ENCODE assay signal across 8 mouse cellular contexts in genomic region chr1:171065243-171065587, GRCm38 (mm10). TPM values are rescaled to one million over a fixed set of nuclear protein-coding genes. Genes with fewer than 3 reads are reported as not detected.
DNase-seq lines count a peak whose midpoint lies in the region; ATAC-seq and TF ChIP-seq lines count a peak whose summit lies in the region.
"Not testable (repeated sequence)": the region's sequence is repeated elsewhere in the genome, so short reads cannot be mapped to it uniquely, and the experiment has no call there.

No protein-coding gene starts in this region.

- TF ChIP-seq EP300 in liver, postnatal 0 days (IDR thresholded peaks at IDR 0.05; ENCODE audit: low read depth): not testable (repeated sequence)

- WGBS in embryonic facial prominence, embryonic 10.5 days: under 1% methylated on average over 27 of the region's 35 CpGs
- under 1% methylated on average over 25 of the region's 35 CpGs for WGBS in hindbrain, embryonic 12.5 days
- under 1% methylated on average over 15 of the region's 35 CpGs for WGBS in liver, postnatal 0 days (ENCODE audit: insufficient replicate concordance)

- ATAC-seq in CD4-positive, CD25-positive, alpha-beta regulatory T cell, adult 4 months: peak; percentile 22
- peak; percentile 33 for ATAC-seq in hindbrain, embryonic 12.5 days (ENCODE audit: low FRiP score)
- peak; percentile 40 for ATAC-seq in liver, postnatal 0 days

- peak overlapping the region; percentile 46 for H3K4me3 ChIP-seq in embryonic facial prominence, embryonic 10.5 days
- H3K4me3 ChIP-seq in hindbrain, embryonic 12.5 days: peak overlapping the region; percentile 29
- H3K4me3 ChIP-seq in liver, postnatal 0 days (ENCODE audit: low read depth, low read length): peak overlapping the region; percentile 42

- H3K9me3 ChIP-seq in embryonic facial prominence, embryonic 10.5 days; hindbrain, embryonic 12.5 days (replicated peaks); liver, postnatal 0 days (ENCODE audit: low read length): not testable (repeated sequence)

- peaks cover 13% of the 10 kb centered on the region for H3K4me1 ChIP-seq in embryonic facial prominence, embryonic 10.5 days
- not testable (repeated sequence) for H3K4me1 ChIP-seq in hindbrain, embryonic 12.5 days; liver, postnatal 0 days (ENCODE audit: insufficient read depth)

- not testable (repeated sequence) for H3K9ac ChIP-seq in hindbrain, embryonic 12.5 days; liver, postnatal 0 days (replicated peaks)

- peaks cover 53% of the 10 kb centered on the region for H3K27me3 ChIP-seq in embryonic facial prominence, embryonic 10.5 days (replicated peaks; ENCODE audit: low read depth, poor library complexity, severe bottlenecking)
- peaks cover 45% of the 10 kb centered on the region for H3K27me3 ChIP-seq in hindbrain, embryonic 12.5 days
- peaks cover 25% of the 10 kb centered on the region for H3K27me3 ChIP-seq in liver, postnatal 0 days (ENCODE audit: insufficient read depth, low read length)

- not testable (repeated sequence) for DNase-seq in embryonic facial prominence, embryonic 10.5 days (ENCODE audit: low spot score); liver, postnatal 0 days
- peak; percentile 29 to 43 for DNase-seq in gastrocnemius, postnatal 36 days
- peak; percentile 72 to 82 for DNase-seq in layer of hippocampus, postnatal 10 days (ENCODE audit: low spot score in 2 of 2)
- DNase-seq in monocyte, adult 2 months (ENCODE audit: low read depth in 1 of 2, low spot score in 2 of 2): peak; percentile 46 to 49
- peak; percentile 45 to 54 for DNase-seq in spleen, postnatal 36 days (ENCODE audit: low spot score in 2 of 2)

- H3K4me2 ChIP-seq in hindbrain, embryonic 12.5 days (replicated peaks): peak overlapping the region; percentile 36
- peak overlapping the region; percentile 35; the same call in 1 of the 2 replicates for H3K4me2 ChIP-seq in liver, postnatal 0 days (ENCODE audit: low read depth, low read length)

- not testable (repeated sequence) for H3K36me3 ChIP-seq in embryonic facial prominence, embryonic 10.5 days (replicated peaks); hindbrain, embryonic 12.5 days; liver, postnatal 0 days (replicated peaks; ENCODE audit: insufficient read depth, low read length)

- TF ChIP-seq CTCF in liver, postnatal 0 days (IDR thresholded peaks at IDR 0.05; ENCODE audit: low read depth): not testable (repeated sequence)

- intact Hi-C loops in gastrocnemius, postnatal 36 days (cut with DNase I): not testable (repeated sequence)

- H3K27ac ChIP-seq in embryonic facial prominence, embryonic 10.5 days (replicated peaks); hindbrain, embryonic 12.5 days; liver, postnatal 0 days (ENCODE audit: low read depth): not testable (repeated sequence)

RNA-seq across cellular contexts. Expression of gene Fcgr3, which starts 0.5 kb away (rescaled TPM):
- not detected for polyA plus RNA-seq in CD4-positive, CD25-positive, alpha-beta regulatory T cell, adult 4 months (2017; shearing (Covaris generic))
- 3.8 and 5.5 TPM in 2 replicates for polyA plus RNA-seq in embryonic facial prominence, embryonic 10.5 days (2016; fragmentation: Nextera tagmentation; extraction: Ambion mirVana)
- total RNA-seq in gastrocnemius, postnatal 36 days (2021): 1 to 10 TPM; 2.6 to 4.6 TPM
- polyA plus RNA-seq in hindbrain, embryonic 12.5 days (2016; fragmentation: Nextera tagmentation; extraction: Ambion mirVana): 7.2 and 9.1 TPM in 2 replicates
- total RNA-seq in layer of hippocampus, postnatal 10 days (2021): 10 to 100 TPM; 10.5 to 12.7 TPM
- polyA plus RNA-seq in liver, postnatal 0 days (2015; fragmentation: Nextera tagmentation; extraction: Ambion mirVana): 40.3 and 41.8 TPM in 2 replicates

RNA-seq across cellular contexts. Expression of gene Fcgr4, which starts 46.5 kb away (rescaled TPM):
- under 1 TPM in 1 of 2 experiments, not detected in 1; 0.26 TPM for polyA plus RNA-seq in CD4-positive, CD25-positive, alpha-beta regulatory T cell, adult 4 months (2017; shearing (Covaris generic))
- polyA plus RNA-seq in embryonic facial prominence, embryonic 10.5 days (2016; fragmentation: Nextera tagmentation; extraction: Ambion mirVana): 0.31 TPM in 1 of 2 replicates, not detected in the other
- total RNA-seq in gastrocnemius, postnatal 36 days (2021): not detected
- 0.25 and 0.45 TPM in 2 replicates for polyA plus RNA-seq in hindbrain, embryonic 12.5 days (2016; fragmentation: Nextera tagmentation; extraction: Ambion mirVana)
- total RNA-seq in layer of hippocampus, postnatal 10 days (2021): not detected
- 9.4 and 9.7 TPM in 2 replicates for polyA plus RNA-seq in liver, postnatal 0 days (2015; fragmentation: Nextera tagmentation; extraction: Ambion mirVana)

RNA-seq across cellular contexts. Expression of gene Cfap126, which starts 48.5 kb away (rescaled TPM):
- polyA plus RNA-seq in CD4-positive, CD25-positive, alpha-beta regulatory T cell, adult 4 months (2017; shearing (Covaris generic)): 1 to 10 TPM; 4.8 to 5.5 TPM
- polyA plus RNA-seq in embryonic facial prominence, embryonic 10.5 days (2016; fragmentation: Nextera tagmentation; extraction: Ambion mirVana): 1.1 and 2.0 TPM in 2 replicates
- total RNA-seq in gastrocnemius, postnatal 36 days (2021): under 1 TPM; 0.54 to 0.91 TPM
- 9.8 and 14.1 TPM in 2 replicates for polyA plus RNA-seq in hindbrain, embryonic 12.5 days (2016; fragmentation: Nextera tagmentation; extraction: Ambion mirVana)
- total RNA-seq in layer of hippocampus, postnatal 10 days (2021): 1 to 10 TPM; 3.1 to 3.3 TPM
- 0.90 and 1.5 TPM in 2 replicates for polyA plus RNA-seq in liver, postnatal 0 days (2015; fragmentation: Nextera tagmentation; extraction: Ambion mirVana)
